In genomic region chr8:31665485-31665884, GRCm38 (mm10) we compare ENCODE assay signal across 17 mouse cellular contexts.
"Had no signal": no experiment of that assay in that cellular context is flagged by ENCODE, and none has a peak within 500 bp of the region (broad histone marks: within the 10 kb centered on the region; RNA-seq: fewer than 3 reads in every experiment).

No protein-coding gene starts in this region.

- H3K36me3 ChIP-seq: liver, embryonic 15.5 days; lung, embryonic 15.5 days; neural tube, embryonic 12.5 days; stomach, embryonic 15.5 days had no signal

- H3K4me2 ChIP-seq: liver, embryonic 15.5 days; lung, embryonic 15.5 days; midbrain, embryonic 11.5 days; neural tube, embryonic 12.5 days; stomach, embryonic 15.5 days had no signal

- DNase-seq: liver, postnatal 0 days; lung, adult 2 months; lung, postnatal 14 days; lung, postnatal 36 days; right cerebral cortex, postnatal 14 days; thymus, adult 2 months; thymus, postnatal 25 days; thymus, postnatal 4 days had no signal

- H3K4me3 ChIP-seq: liver, embryonic 15.5 days; lung, embryonic 15.5 days; megakaryocyte, embryonic 14.5 days; neural tube, embryonic 12.5 days; stomach, embryonic 15.5 days had no signal

- H3K9me3 ChIP-seq: liver, embryonic 15.5 days; lung, embryonic 15.5 days; neural tube, embryonic 12.5 days; stomach, embryonic 15.5 days had no signal

- H3K9ac ChIP-seq: liver, embryonic 15.5 days; liver, postnatal 0 days; lung, embryonic 15.5 days; neural tube, embryonic 12.5 days; stomach, embryonic 15.5 days had no signal

- ATAC-seq: liver, postnatal 0 days; lung, postnatal 0 days had no signal

- H3K4me1 ChIP-seq: liver, embryonic 15.5 days; megakaryocyte, embryonic 14.5 days; neural tube, embryonic 12.5 days; stomach, embryonic 15.5 days had no signal

- H3K27ac ChIP-seq: liver, embryonic 15.5 days; lung, embryonic 15.5 days; macrophage; neural tube, embryonic 12.5 days; stomach, embryonic 15.5 days; stomach, postnatal 0 days had no signal

- H3K27me3 ChIP-seq: liver, embryonic 15.5 days; lung, embryonic 15.5 days; megakaryocyte, embryonic 14.5 days; neural tube, embryonic 12.5 days; stomach, embryonic 15.5 days had no signal
